Mouse (Mus musculus): ENCODE measurements around the gene Sf1. TPM values are rescaled to one million over a fixed set of nuclear protein-coding genes. Genes with fewer than 3 reads are reported as not detected.

The Sf1 gene
- polyA plus RNA-seq, 1 experiment, result 95.0 TPM

- no peak for DNase-seq (ENCODE audit: low read depth)
Observed at GRCm38 (mm10) chr19:6375423-6376254, 12.1 kb downstream of the Sf1 start.

- DNase-seq (ENCODE audit: low read depth), result no peak
Observed at GRCm38 (mm10) chr19:6376255-6376564, 12.7 kb downstream of the Sf1 start.

- no peak for DNase-seq (ENCODE audit: low read depth)
Observed at GRCm38 (mm10) chr19:6376643-6377042, 13.2 kb downstream of the Sf1 start.

GRCm38 (mm10) chr19:6377327-6378040 lies 14.0 kb downstream of the Sf1 start:
- DNase-seq (ENCODE audit: low read depth), result no peak

- DNase-seq (ENCODE audit: low read depth), result no peak
Observed at GRCm38 (mm10) chr19:6380411-6381166, 17.1 kb downstream of the Sf1 start.

GRCm38 (mm10) chr19:6381238-6381637 lies 17.7 kb downstream of the Sf1 start:
- no peak for DNase-seq (ENCODE audit: low read depth)

GRCm38 (mm10) chr19:6382323-6382924 lies 18.9 kb downstream of the Sf1 start:
- no peak for DNase-seq (ENCODE audit: low read depth)

- DNase-seq (ENCODE audit: low read depth), result no peak
Observed at GRCm38 (mm10) chr19:6383470-6383869, 20.0 kb downstream of the Sf1 start.

- DNase-seq (ENCODE audit: low read depth), result no peak
Observed at GRCm38 (mm10) chr19:6384128-6384527, 20.6 kb downstream of the Sf1 start, which contains the start of gene Pygm. Gene Pygm, plus strand, starts transcription at chr19:6384399.

- DNase-seq (ENCODE audit: low read depth), result no peak
Observed at GRCm38 (mm10) chr19:6384954-6385353, 21.5 kb downstream of the Sf1 start.

GRCm38 (mm10) chr19:6385419-6385818 lies 21.9 kb downstream of the Sf1 start:
- no peak for DNase-seq (ENCODE audit: low read depth)

- DNase-seq (ENCODE audit: low read depth), result no peak
Observed at GRCm38 (mm10) chr19:6385821-6386220, 22.3 kb downstream of the Sf1 start.

GRCm38 (mm10) chr19:6386234-6386633 lies 22.7 kb downstream of the Sf1 start:
- no peak for DNase-seq (ENCODE audit: low read depth)

GRCm38 (mm10) chr19:6388006-6388405 lies 24.5 kb downstream of the Sf1 start:
- DNase-seq (ENCODE audit: low read depth), result no peak

GRCm38 (mm10) chr19:6389803-6390202 lies 26.3 kb downstream of the Sf1 start:
- no peak for DNase-seq (ENCODE audit: low read depth)

- no peak for DNase-seq (ENCODE audit: low read depth)
Observed at GRCm38 (mm10) chr19:6390251-6390650, 26.8 kb downstream of the Sf1 start.

- DNase-seq (ENCODE audit: low read depth), result no peak
Observed at GRCm38 (mm10) chr19:6392743-6393393, 29.4 kb downstream of the Sf1 start.

- no peak for DNase-seq (ENCODE audit: low read depth)
Observed at GRCm38 (mm10) chr19:6393637-6394036, 30.1 kb downstream of the Sf1 start.

- DNase-seq (ENCODE audit: low read depth), result no peak
Observed at GRCm38 (mm10) chr19:6396237-6396636, 32.7 kb downstream of the Sf1 start.

- no peak for DNase-seq (ENCODE audit: low read depth)
Observed at GRCm38 (mm10) chr19:6397582-6398249, 34.2 kb downstream of the Sf1 start.

Data from gonadal fat pad, adult 2 months (tissue).